Mouse (Mus musculus): Measurements from ENCODE around the gene Plekha6. TPM values are rescaled to one million over a fixed set of nuclear protein-coding genes. Genes with fewer than 3 reads are reported as not detected.
A peak's percentile ranks its signal among the peaks of the same experiment; 100 is the strongest.

Gene Plekha6
- polyA plus RNA-seq, 1 experiment from 2014 or later, result 2.5 TPM

GRCm38 (mm10) chr1:133228809-133229487, 64.9 kb downstream of the Plekha6 start:
- Histone ChIP-seq H3K27me3 (peaks cover 48% of the 10 kb centered on the region), H3K27ac (replicated peaks) (no peak overlapping the region), H3K4me1 (replicated peaks) (peaks cover 10% of the 10 kb centered on the region), H3K36me3 (replicated peaks) (no peaks in the 10 kb centered on the region), H3K9ac (no peak overlapping the region), H3K9me3 (replicated peaks) (no peaks in the 10 kb centered on the region), H3K4me2 (no peak overlapping the region), H3K4me3 (replicated peaks) (no peak overlapping the region)
- WGBS (ENCODE audit: insufficient replicate concordance), result 26% methylated on average over 9 of the region's 9 CpGs
- ATAC-seq (ENCODE audit: insufficient read depth), result no peak

- Histone ChIP-seq H3K4me2 (no peak overlapping the region), H3K4me1 (replicated peaks) (peaks cover 11% of the 10 kb centered on the region), H3K9me3 (replicated peaks) (no peaks in the 10 kb centered on the region), H3K9ac (no peak overlapping the region), H3K27ac (replicated peaks) (no peak overlapping the region), H3K27me3 (peaks cover 31% of the 10 kb centered on the region), H3K36me3 (replicated peaks) (no peaks in the 10 kb centered on the region), H3K4me3 (replicated peaks) (no peak overlapping the region)
- 77% methylated on average over 7 of the region's 7 CpGs for WGBS (ENCODE audit: insufficient replicate concordance)
- no peak for ATAC-seq (ENCODE audit: insufficient read depth)
Observed at GRCm38 (mm10) chr1:133231523-133232193, 67.6 kb downstream of the Plekha6 start.

- no peak overlapping the region for H3K4me3 ChIP-seq (replicated peaks)
- H3K27ac ChIP-seq (replicated peaks), result no peak overlapping the region
- peaks cover 17% of the 10 kb centered on the region for H3K4me1 ChIP-seq (replicated peaks)
- no peak overlapping the region for H3K4me2 ChIP-seq
- no peaks in the 10 kb centered on the region for H3K9me3 ChIP-seq (replicated peaks)
- no peak for ATAC-seq (ENCODE audit: insufficient read depth)
- H3K36me3 ChIP-seq (replicated peaks), result no peaks in the 10 kb centered on the region
- no peak overlapping the region for H3K9ac ChIP-seq
- WGBS (ENCODE audit: insufficient replicate concordance), result 58% methylated on average over 5 of the region's 5 CpGs
- peaks cover 28% of the 10 kb centered on the region for H3K27me3 ChIP-seq
Observed at GRCm38 (mm10) chr1:133235909-133236308, 71.9 kb downstream of the Plekha6 start.

GRCm38 (mm10) chr1:133236693-133237440, 72.9 kb downstream of the Plekha6 start:
- 26% methylated on average over 8 of the region's 8 CpGs for WGBS (ENCODE audit: insufficient replicate concordance)

GRCm38 (mm10) chr1:133237670-133238069, 73.7 kb downstream of the Plekha6 start:
- peak overlapping the region; percentile 7; the same call in 1 of the 2 replicates for H3K4me2 ChIP-seq

More at GRCm38 (mm10) chr1:133236693-133237440, 72.9 kb downstream of the Plekha6 start:
- Histone ChIP-seq H3K4me2 (no peak overlapping the region), H3K9ac (no peak overlapping the region), H3K36me3 (replicated peaks) (no peaks in the 10 kb centered on the region), H3K27ac (replicated peaks) (0 out of 2 replicates have a peak overlapping the region, but pooled peaks have one; percentile 14), H3K4me3 (replicated peaks) (no peak overlapping the region), H3K4me1 (replicated peaks) (peaks cover 17% of the 10 kb centered on the region), H3K27me3 (peaks cover 28% of the 10 kb centered on the region; the same call in 1 of the 2 replicates), H3K9me3 (replicated peaks) (no peaks in the 10 kb centered on the region)
- peak; percentile 44; the same call in 1 of the 2 replicates for ATAC-seq (ENCODE audit: insufficient read depth)

GRCm38 (mm10) chr1:133239121-133239812, 75.3 kb downstream of the Plekha6 start:
- Histone ChIP-seq H3K9me3 (replicated peaks) (no peaks in the 10 kb centered on the region), H3K27me3 (peaks cover 18% of the 10 kb centered on the region; the same call in 1 of the 2 replicates), H3K4me1 (replicated peaks) (peaks cover 23% of the 10 kb centered on the region), H3K4me3 (replicated peaks) (no peak overlapping the region), H3K36me3 (replicated peaks) (no peaks in the 10 kb centered on the region), H3K4me2 (no peak overlapping the region), H3K27ac (replicated peaks) (no peak overlapping the region), H3K9ac (no peak overlapping the region)
- WGBS (ENCODE audit: insufficient replicate concordance), result 57% methylated on average over 6 of the region's 6 CpGs
- no peak for ATAC-seq (ENCODE audit: insufficient read depth)

More at GRCm38 (mm10) chr1:133237670-133238069, 73.7 kb downstream of the Plekha6 start:
- Histone ChIP-seq H3K9me3 (replicated peaks) (no peaks in the 10 kb centered on the region), H3K27ac (replicated peaks) (no peak overlapping the region), H3K9ac (no peak overlapping the region), H3K4me3 (replicated peaks) (no peak overlapping the region), H3K36me3 (replicated peaks) (no peaks in the 10 kb centered on the region), H3K27me3 (peaks cover 28% of the 10 kb centered on the region; the same call in 1 of the 2 replicates), H3K4me1 (replicated peaks) (peaks cover 17% of the 10 kb centered on the region)
- 6% methylated on average over 11 of the region's 11 CpGs for WGBS (ENCODE audit: insufficient replicate concordance)
- no peak for ATAC-seq (ENCODE audit: insufficient read depth)

GRCm38 (mm10) chr1:133239813-133240160, 75.8 kb downstream of the Plekha6 start:
- no peak overlapping the region for H3K9ac ChIP-seq
- no peaks in the 10 kb centered on the region for H3K9me3 ChIP-seq (replicated peaks)
- 66% methylated on average over 6 of the region's 6 CpGs for WGBS (ENCODE audit: insufficient replicate concordance)
- H3K27ac ChIP-seq (replicated peaks), result no peak overlapping the region
- no peak for ATAC-seq (ENCODE audit: insufficient read depth)
- H3K4me1 ChIP-seq (replicated peaks), result peaks cover 28% of the 10 kb centered on the region
- no peaks in the 10 kb centered on the region for H3K36me3 ChIP-seq (replicated peaks)
- H3K27me3 ChIP-seq, result peaks cover 14% of the 10 kb centered on the region; the same call in 1 of the 2 replicates
- H3K4me3 ChIP-seq (replicated peaks), result no peak overlapping the region
- H3K4me2 ChIP-seq, result no peak overlapping the region

- 72% methylated on average over 3 of the region's 3 CpGs for WGBS (ENCODE audit: insufficient replicate concordance)
- ATAC-seq (ENCODE audit: insufficient read depth), result no peak
Observed at GRCm38 (mm10) chr1:133240881-133241280, 76.9 kb downstream of the Plekha6 start.

GRCm38 (mm10) chr1:133244668-133245067, 80.7 kb downstream of the Plekha6 start:
- WGBS (ENCODE audit: insufficient replicate concordance), result 21% methylated on average over 7 of the region's 7 CpGs

More at GRCm38 (mm10) chr1:133240881-133241280, 76.9 kb downstream of the Plekha6 start:
- H3K9ac ChIP-seq, result no peak overlapping the region
- H3K27ac ChIP-seq (replicated peaks), result no peak overlapping the region
- no peaks in the 10 kb centered on the region for H3K9me3 ChIP-seq (replicated peaks)
- H3K27me3 ChIP-seq, result peaks cover 14% of the 10 kb centered on the region; the same call in 1 of the 2 replicates
- H3K4me1 ChIP-seq (replicated peaks), result peaks cover 39% of the 10 kb centered on the region
- H3K4me2 ChIP-seq, result no peak overlapping the region
- H3K4me3 ChIP-seq (replicated peaks), result no peak overlapping the region
- no peaks in the 10 kb centered on the region for H3K36me3 ChIP-seq (replicated peaks)

More at GRCm38 (mm10) chr1:133244668-133245067, 80.7 kb downstream of the Plekha6 start:
- H3K9ac ChIP-seq, result peak overlapping the region; percentile 11; the same call in 1 of the 2 replicates
- H3K4me1 ChIP-seq (replicated peaks), result peaks cover 37% of the 10 kb centered on the region
- no peaks in the 10 kb centered on the region for H3K27me3 ChIP-seq
- peak; percentile 86 for ATAC-seq (ENCODE audit: insufficient read depth)
- peak overlapping the region; percentile 66 for H3K27ac ChIP-seq (replicated peaks)
- H3K36me3 ChIP-seq (replicated peaks), result no peaks in the 10 kb centered on the region
- H3K4me3 ChIP-seq (replicated peaks), result no peak overlapping the region
- H3K4me2 ChIP-seq, result peak overlapping the region; percentile 52
- H3K9me3 ChIP-seq (replicated peaks), result no peaks in the 10 kb centered on the region
